Comparison of ENCODE assay signal across 8 mouse cellular contexts in genomic region chr2:62645475-62645874, GRCm38 (mm10). TPM values are rescaled to one million over a fixed set of nuclear protein-coding genes. Genes with fewer than 3 reads are reported as not detected.
DNase-seq lines count a peak whose midpoint lies in the region; ATAC-seq and TF ChIP-seq lines count a peak whose summit lies in the region.

No protein-coding gene starts in this region.

- no peak for TF ChIP-seq CTCF in G1E (IDR thresholded peaks at IDR 0.05; ENCODE audit: low read depth, low read length)

- peaks cover 8% of the 10 kb centered on the region for H3K36me3 ChIP-seq in G1E (replicated peaks)
- H3K36me3 ChIP-seq in heart, embryonic 14.5 days (ENCODE audit: control insufficient read depth, insufficient read depth, low read length) = no peaks in the 10 kb centered on the region

- H3K4me1 ChIP-seq in G1E (ENCODE audit: insufficient read depth, low read depth, low read length) = peaks cover 44% of the 10 kb centered on the region
- peaks cover 0 to 9% of the 10 kb centered on the region in 2 experiments; a peak in 2 of 4 replicates for H3K4me1 ChIP-seq in heart, embryonic 14.5 days (ENCODE audit: control insufficient read depth in 2 of 2, insufficient read depth in 2 of 2, low read length in 2 of 2)

- peak overlapping the region; percentile 72 for H3K9ac ChIP-seq in heart, embryonic 14.5 days (ENCODE audit: low read length)

- peak overlapping the region; percentile 82 for H3K4me3 ChIP-seq in G1E (ENCODE audit: low read depth, low read length)
- peak overlapping the region; percentile 58 to 82 for H3K4me3 ChIP-seq in heart, embryonic 14.5 days (ENCODE audit: control insufficient read depth in 1 of 2, insufficient read depth in 1 of 2, low read depth in 1 of 2, low read length in 2 of 2)

- H3K9me3 ChIP-seq in G1E (replicated peaks) = no peaks in the 10 kb centered on the region
- H3K9me3 ChIP-seq in heart, embryonic 14.5 days (ENCODE audit: control insufficient read depth, low read length) = no peaks in the 10 kb centered on the region

- H3K4me2 ChIP-seq in heart, embryonic 14.5 days (ENCODE audit: low read length) = peak overlapping the region; percentile 77

- WGBS in heart, embryonic 14.5 days = 33% methylated on average over 12 of the region's 12 CpGs

- no peaks in the 10 kb centered on the region for H3K27me3 ChIP-seq in G1E (ENCODE audit: insufficient read depth, low read length)
- H3K27me3 ChIP-seq in heart, embryonic 14.5 days (ENCODE audit: control insufficient read depth, insufficient read depth, low read length) = no peaks in the 10 kb centered on the region

- peak; percentile 51; the same call in 1 of the 2 replicates for ATAC-seq in G1E (ENCODE audit: extremely low read depth, insufficient number of reproducible peaks, low FRiP score, poor library complexity, severe bottlenecking)
- ATAC-seq in heart, embryonic 14.5 days (ENCODE audit: insufficient number of reproducible peaks, insufficient read depth, low FRiP score, low read depth) = no peak
- peak; percentile 39; the same call in 1 of the 2 replicates for ATAC-seq in megakaryocyte-erythroid progenitor cell, adult 5-6 weeks (replicated peaks; ENCODE audit: low FRiP score, low TSS enrichment, poor library complexity, severe bottlenecking)

- peak overlapping the region in 1 of 2 experiments; percentile 64; a peak in 1 of 4 replicates for H3K27ac ChIP-seq in heart, embryonic 14.5 days (replicated peaks in 1 of 2; ENCODE audit: control insufficient read depth in 1 of 2, insufficient read depth in 1 of 2, low read depth in 2 of 2, low read length in 2 of 2)

- peak; percentile 22 for DNase-seq in G1E (ENCODE audit: low spot score)
- peak; percentile 29 for DNase-seq in embryo, embryonic 10.5 days (ENCODE audit: low spot score)
- DNase-seq in kidney, postnatal 25 days = peak; percentile 14 to 43
- peak; percentile 49 for DNase-seq in testis, postnatal 10 days (ENCODE audit: low spot score)
- no peak for DNase-seq in left cerebral cortex, adult 8-10 months (ENCODE audit: low spot score in 2 of 2)
- no peak for DNase-seq in layer of hippocampus, postnatal 36 days

RNA-seq across cellular contexts. Expression of gene Ifih1, which starts 0.6 kb away (rescaled TPM):
- total RNA-seq in G1E (2014; fragmentation: Nextera tagmentation) (27.5 and 31.9 TPM in 2 replicates), G1E (2017) (16.1 and 20.8 TPM in 2 replicates)
- 7.0 and 7.2 TPM in 2 replicates for polyA plus RNA-seq in G1E (2012)
- 1.3 and 1.9 TPM in 2 replicates for polyA plus RNA-seq in heart, embryonic 14.5 days (2014; fragmentation: Nextera tagmentation; extraction: Ambion mirVana)
- total RNA-seq in megakaryocyte-erythroid progenitor cell, adult 5-6 weeks (2014; fragmentation: Nextera tagmentation) = 16.4 and 21.6 TPM in 2 replicates
- total RNA-seq in megakaryocyte-erythroid progenitor cell, adult 5-6 weeks (2017) = 19.9 and 42.7 TPM in 2 replicates
- total RNA-seq in left cerebral cortex, adult 8-10 months (2022) = 1 to 10 TPM; 3.0 to 5.8 (median 4.6) TPM
- total RNA-seq in layer of hippocampus, postnatal 36 days (2021) = 1 to 10 TPM; 1.8 to 2.3 TPM

RNA-seq across cellular contexts. Expression of gene Gca, which starts 18.6 kb away (rescaled TPM):
- total RNA-seq in G1E (2014; fragmentation: Nextera tagmentation) = 32.4 and 38.0 TPM in 2 replicates
- 4.1 and 4.3 TPM in 2 replicates for total RNA-seq in G1E (2017)
- 0.56 and 0.90 TPM in 2 replicates for polyA plus RNA-seq in G1E (2012)
- polyA plus RNA-seq in heart, embryonic 14.5 days (2014; fragmentation: Nextera tagmentation; extraction: Ambion mirVana) = 19.1 and 20.1 TPM in 2 replicates
- 1.2 and 1.4 TPM in 2 replicates for total RNA-seq in megakaryocyte-erythroid progenitor cell, adult 5-6 weeks (2014; fragmentation: Nextera tagmentation)
- total RNA-seq in megakaryocyte-erythroid progenitor cell, adult 5-6 weeks (2017) = 1.6 and 1.9 TPM in 2 replicates
- 10 to 100 TPM; 14.1 to 17.3 (median 16.5) TPM for total RNA-seq in left cerebral cortex, adult 8-10 months (2022)
- 10 to 100 TPM; 13.4 to 14.5 TPM for total RNA-seq in layer of hippocampus, postnatal 36 days (2021)

Comparison
In these comparisons a context has a peak if more than half of its experiments do, and no peak if none do; other contexts are left out.
1. DNase-seq: peak in G1E (single experiment), embryo, embryonic 10.5 days (single experiment), kidney, postnatal 25 days (2 of 2) and testis, postnatal 10 days (single experiment); none in left cerebral cortex, adult 8-10 months (0 of 2) and layer of hippocampus, postnatal 36 days (0 of 2).